Mouse (Mus musculus) lung, embryonic 14.5 days (tissue): ENCODE measurements around the gene Med29. TPM values are rescaled to one million over a fixed set of nuclear protein-coding genes. Genes with fewer than 3 reads are reported as not detected.

Experiments
- ATAC-seq: fragments of 200-750 bp; cut with Nextera tagmentation; 2 replicates; pipeline ENCODE4 v1.8.0; 2017; ENCODE audit warnings: mild to moderate bottlenecking, moderate TSS enrichment, moderate library complexity; ENCODE audit not compliant: insufficient read depth
- DNase-seq: peaks from one replicate; pipeline ENCODE4 v3.0.0-alpha.2; 2015
- H3K27ac ChIP-seq: fragments of 300-500 bp; sonication (generic); 2 replicates; pipeline ENCODE4 v1.5.1; 2014; ENCODE audit warnings: low read depth, mild to moderate bottlenecking, moderate library complexity
- H3K27me3 ChIP-seq: fragments of 300-500 bp; sonication (generic); 2 replicates; pipeline ENCODE4 v1.6.1; 2014; ENCODE audit warnings: low read length, control low read depth; ENCODE audit not compliant: insufficient read depth
- H3K36me3 ChIP-seq: fragments of 300-500 bp; sonication (generic); 2 replicates; pipeline ENCODE4 v1.6.1; 2014; ENCODE audit warnings: control low read depth; ENCODE audit not compliant: insufficient read depth
- H3K4me1 ChIP-seq: fragments of 300-500 bp; sonication (generic); 2 replicates; pipeline ENCODE4 v1.6.1; 2014; ENCODE audit warnings: antibody characterized with exemption, control low read depth; ENCODE audit not compliant: insufficient read depth
- H3K4me2 ChIP-seq: fragments of 300-500 bp; sonication (generic); 2 replicates; pipeline ENCODE4 v1.6.1; 2014; ENCODE audit warnings: mild to moderate bottlenecking
- H3K4me3 ChIP-seq: fragments of 300-500 bp; sonication (generic); 2 replicates; pipeline ENCODE4 v1.5.1; 2014; ENCODE audit warnings: low read depth, low read length
- H3K9ac ChIP-seq: fragments of 300-500 bp; sonication (generic); 2 replicates; pipeline ENCODE4 v1.6.1; 2014
- H3K9me3 ChIP-seq: fragments of 300-500 bp; sonication (generic); 2 replicates; pipeline ENCODE4 v1.6.1; 2016; ENCODE audit warnings: low read depth, low read length, control low read depth
- CTCF ChIP-seq: IDR thresholded peaks from 2 replicates; pipeline ENCODE4 v1.5.1; 2016; ENCODE audit warnings: antibody characterized with exemption, low read depth
- WGBS: fragments of 180-500 bp; shearing (Covaris S2); extraction: QIAGEN DNeasy Blood & Tissue Kit; methylation state at CpG from one replicate; pipeline ENCODE4 v1.1.7; 2014; 5-methylcytosine and 5-hydroxymethylcytosine counted together
- polyA plus RNA-seq: library from polyadenylated mRNA; unstranded; fragments of >200 nt; fragmentation: Nextera tagmentation; extraction: Ambion mirVana; gene quantifications from 2 replicates; pipeline ENCODE4 v1.2.1, GENCODE M21; 2014

The Med29 gene
- polyA plus RNA-seq, 1 experiment from 2014 or later, result 49.1 TPM

GRCm38 (mm10) chr7:28344637-28345036, 47.9 kb downstream of the Med29 start:
- H3K9ac ChIP-seq, result no peak overlapping the region

GRCm38 (mm10) chr7:28341381-28341780, 51.1 kb downstream of the Med29 start:
- WGBS, result 30% methylated on average over 7 of the region's 7 CpGs
- Histone ChIP-seq H3K4me3 (no peak overlapping the region), H3K4me2 (no peak overlapping the region), H3K27ac (no peak overlapping the region), H3K27me3 (no peaks in the 10 kb centered on the region), H3K9me3 (no peaks in the 10 kb centered on the region), H3K9ac (no peak overlapping the region), H3K4me1 (no peaks in the 10 kb centered on the region), H3K36me3 (no peaks in the 10 kb centered on the region)
- DNase-seq (no peak), ATAC-seq (no peak)
- no peak for TF ChIP-seq CTCF

More at GRCm38 (mm10) chr7:28344637-28345036, 47.9 kb downstream of the Med29 start:
- peak; percentile 89 for TF ChIP-seq CTCF
- Histone ChIP-seq H3K27me3 (no peaks in the 10 kb centered on the region), H3K4me2 (no peak overlapping the region), H3K4me1 (no peaks in the 10 kb centered on the region), H3K36me3 (no peaks in the 10 kb centered on the region), H3K27ac (no peak overlapping the region), H3K4me3 (no peak overlapping the region), H3K9me3 (no peaks in the 10 kb centered on the region)
- DNase-seq (peak; percentile 90), ATAC-seq (peak; percentile 18; the same call in 1 of the 2 replicates)
- WGBS, result 1% methylated on average over 4 of the region's 4 CpGs

- Histone ChIP-seq H3K27me3 (no peaks in the 10 kb centered on the region), H3K4me2 (peak overlapping the region; percentile 93), H3K4me1 (no peaks in the 10 kb centered on the region), H3K36me3 (peaks cover 9% of the 10 kb centered on the region), H3K9me3 (no peaks in the 10 kb centered on the region), H3K27ac (peak overlapping the region; percentile 89), H3K9ac (peak overlapping the region; percentile 92), H3K4me3 (peak overlapping the region; percentile 80)
- 77% methylated on average over 19 of the region's 19 CpGs for WGBS
- TF ChIP-seq CTCF, result peak; percentile 35
- DNase-seq (peak; percentile 63), ATAC-seq (peak; percentile 20)
Measured at GRCm38 (mm10) chr7:28339213-28339917, 53.1 kb downstream of the Med29 start.

- no peak for TF ChIP-seq CTCF
- Histone ChIP-seq H3K4me3 (peak within 1 kb of the TSS; percentile 80), H3K4me2 (peak within 1 kb of the TSS; percentile 93), H3K36me3 (peaks cover 9% of the 10 kb centered on the region), H3K27ac (peak within 1 kb of the TSS; percentile 89), H3K27me3 (no peaks in the 10 kb centered on the region), H3K4me1 (no peaks in the 10 kb centered on the region), H3K9ac (peak within 1 kb of the TSS; percentile 92), H3K9me3 (no peaks in the 10 kb centered on the region)
- ATAC-seq (peak; percentile 99), DNase-seq (peak; percentile 100)
- under 1% methylated on average over 77 of the region's 77 CpGs for WGBS
Measured at GRCm38 (mm10) chr7:28338108-28338998, 54.2 kb downstream of the Med29 start, which contains the start of gene Supt5. Supt5 (minus strand) TSS chr7:28338746.

Other genes starting within 250 kb of the Med29 start
- gene Fbl, start 223.0 kb downstream of the Med29 start, polyA plus RNA-seq, result 47.3 and 50.9 TPM in 2 replicates
- gene Dyrk1b, start 213.2 kb downstream of the Med29 start, polyA plus RNA-seq, result 13.2 and 14.4 TPM in 2 replicates
- gene Eid2, start 124.8 kb downstream of the Med29 start, polyA plus RNA-seq, result 9.8 and 12.9 TPM in 2 replicates
- 9.0 and 10.9 TPM in 2 replicates for gene Eid2b, start 115.0 kb downstream of the Med29 start, polyA plus RNA-seq
- gene Selenov, start 101.5 kb downstream of the Med29 start, polyA plus RNA-seq, result 0.15 TPM in 1 of 2 replicates, not detected in the other
- 0.43 and 0.66 TPM in 2 replicates for gene Dll3, start 90.5 kb downstream of the Med29 start, polyA plus RNA-seq
- gene Timm50, start 80.6 kb downstream of the Med29 start, polyA plus RNA-seq, result 162 and 174 TPM in 2 replicates
- gene Supt5, start 54.0 kb downstream of the Med29 start, polyA plus RNA-seq, result 73.5 and 77.5 TPM in 2 replicates
- gene Rps16, start 42.1 kb downstream of the Med29 start, polyA plus RNA-seq, result 1,310 and 1,324 TPM in 2 replicates
- 74.1 and 75.1 TPM in 2 replicates for gene Plekhg2, start 20.1 kb downstream of the Med29 start, polyA plus RNA-seq
- gene Zfp36, start 12.5 kb downstream of the Med29 start, polyA plus RNA-seq, result 12.9 and 13.2 TPM in 2 replicates
- gene Paf1, start 243 bp upstream of the Med29 start, polyA plus RNA-seq, result 73.1 and 75.4 TPM in 2 replicates
- gene Gmfg, start 44.7 kb upstream of the Med29 start, polyA plus RNA-seq, result 30.5 and 37.0 TPM in 2 replicates
- gene Lrfn1, start 59.3 kb upstream of the Med29 start, polyA plus RNA-seq, result 4.4 and 6.6 TPM in 2 replicates
- gene Ifnl2, start 117.7 kb upstream of the Med29 start, polyA plus RNA-seq, result not detected in 2 replicates
- gene Ifnl3, start 130.1 kb upstream of the Med29 start, polyA plus RNA-seq, result not detected in 2 replicates
- gene Sycn, start 148.2 kb upstream of the Med29 start, polyA plus RNA-seq, result not detected in 2 replicates
- not detected in 2 replicates for gene Nccrp1, start 154.5 kb upstream of the Med29 start, polyA plus RNA-seq
- 27.9 and 34.0 TPM in 2 replicates for gene Samd4b, start 205.4 kb upstream of the Med29 start, polyA plus RNA-seq
- gene Pak4, start 205.5 kb upstream of the Med29 start, polyA plus RNA-seq, result 46.2 and 52.5 TPM in 2 replicates
- gene Acp7, start 238.6 kb upstream of the Med29 start, polyA plus RNA-seq, result not detected in 2 replicates